Mouse (Mus musculus) intestine, embryonic 16.5 days (tissue): ENCODE data around the gene Grin3b. TPM values are rescaled to one million over a fixed set of nuclear protein-coding genes. Genes with fewer than 3 reads are reported as not detected.

Experiments used
- ATAC-seq: fragments of 200-750 bp; cut with Nextera tagmentation; 2 replicates; pipeline ENCODE4 v1.8.0; 2017; ENCODE audit warnings: moderate TSS enrichment, moderate library complexity
- H3K27ac ChIP-seq: fragments of 300-500 bp; sonication (generic); 2 replicates; pipeline ENCODE4 v1.5.1; 2014; ENCODE audit warnings: mild to moderate bottlenecking, low read length
- H3K27me3 ChIP-seq: fragments of 300-500 bp; sonication (generic); replicated peaks from 2 replicates; pipeline ENCODE4 v1.6.1; 2014; ENCODE audit warnings: low read length, control low read depth, mixed read lengths; ENCODE audit not compliant: control insufficient read depth, insufficient read depth
- H3K36me3 ChIP-seq: fragments of 300-500 bp; sonication (generic); 2 replicates; pipeline ENCODE4 v1.6.1; 2014; ENCODE audit warnings: low read length, control low read depth; ENCODE audit not compliant: control insufficient read depth, insufficient read depth
- H3K4me1 ChIP-seq: fragments of 300-500 bp; sonication (generic); 2 replicates; pipeline ENCODE4 v1.6.1; 2014; ENCODE audit warnings: low read length, control low read depth, mixed read lengths; ENCODE audit not compliant: control insufficient read depth, insufficient read depth
- H3K4me2 ChIP-seq: fragments of 300-500 bp; sonication (generic); 2 replicates; pipeline ENCODE4 v1.6.1; 2014; ENCODE audit warnings: low read depth, low read length, control low read depth
- H3K4me3 ChIP-seq: fragments of 300-500 bp; sonication (generic); 2 replicates; pipeline ENCODE4 v1.5.1; 2014; ENCODE audit warnings: mild to moderate bottlenecking, low read length
- H3K9ac ChIP-seq: fragments of 300-500 bp; sonication (generic); 2 replicates; pipeline ENCODE4 v1.6.1; 2014; ENCODE audit warnings: low read depth, low read length
- H3K9me3 ChIP-seq: fragments of 300-500 bp; sonication (generic); 2 replicates; pipeline ENCODE4 v1.6.1; 2016; ENCODE audit warnings: low read length, control low read depth; ENCODE audit not compliant: control insufficient read depth
- WGBS: fragments of 180-500 bp; shearing (Covaris S2); extraction: QIAGEN DNeasy Blood & Tissue Kit; methylation state at CpG from one replicate; pipeline ENCODE4 v1.1.7; 2014; 5-methylcytosine and 5-hydroxymethylcytosine counted together
- polyA plus RNA-seq: library from polyadenylated mRNA; unstranded; fragments of >200 nt; fragmentation: Nextera tagmentation; extraction: Ambion mirVana; gene quantifications from 2 replicates; pipeline ENCODE4 v1.2.1, GENCODE M21; 2015

Gene Grin3b
- polyA plus RNA-seq, 1 experiment from 2014 or later: 0.16 TPM

- Histone ChIP-seq H3K27ac (no peak within 1 kb of the TSS), H3K9me3 (no peaks in the 10 kb centered on the region), H3K4me1 (peaks cover 20% of the 10 kb centered on the region), H3K27me3 (peaks cover 12% of the 10 kb centered on the region), H3K4me3 (no peak within 1 kb of the TSS), H3K9ac (no peak within 1 kb of the TSS; the same call in 1 of the 2 replicates), H3K4me2 (no peak within 1 kb of the TSS), H3K36me3 (no peaks in the 10 kb centered on the region)
- ATAC-seq: no peak
- 74% methylated on average over 11 of the region's 11 CpGs for WGBS
These were observed 46.0 kb downstream of the Grin3b start, which contains the start of gene Arhgap45 for GRCm38 (mm10) chr10:80016511-80016910. Arhgap45 (plus strand) TSS chr10:80016653.

GRCm38 (mm10) chr10:80016931-80017330 is 46.4 kb downstream of the Grin3b start:
- Histone ChIP-seq H3K27ac (no peak overlapping the region), H3K4me3 (no peak overlapping the region), H3K4me2 (no peak overlapping the region), H3K36me3 (no peaks in the 10 kb centered on the region), H3K9ac (no peak overlapping the region), H3K27me3 (peaks cover 12% of the 10 kb centered on the region), H3K9me3 (no peaks in the 10 kb centered on the region), H3K4me1 (peaks cover 20% of the 10 kb centered on the region)
- 87% methylated on average over 10 of the region's 10 CpGs for WGBS
- no peak for ATAC-seq

- Histone ChIP-seq H3K9ac (no peak overlapping the region; the same call in 1 of the 2 replicates), H3K4me3 (peak overlapping the region; percentile 7; the same call in 1 of the 2 replicates), H3K36me3 (no peaks in the 10 kb centered on the region), H3K4me1 (peaks cover 20% of the 10 kb centered on the region), H3K27me3 (peaks cover 12% of the 10 kb centered on the region), H3K9me3 (no peaks in the 10 kb centered on the region), H3K4me2 (no peak overlapping the region), H3K27ac (no peak overlapping the region)
- WGBS: 70% methylated on average over 3 of the region's 3 CpGs
- no peak for ATAC-seq
These were observed 46.8 kb downstream of the Grin3b start for GRCm38 (mm10) chr10:80017361-80017760.

GRCm38 (mm10) chr10:80017771-80018170 is 47.3 kb downstream of the Grin3b start:
- H3K4me3 ChIP-seq: peak overlapping the region; percentile 7; the same call in 1 of the 2 replicates
- peaks cover 20% of the 10 kb centered on the region for H3K4me1 ChIP-seq
- no peak overlapping the region for H3K4me2 ChIP-seq
- H3K36me3 ChIP-seq: no peaks in the 10 kb centered on the region
- H3K9me3 ChIP-seq: no peaks in the 10 kb centered on the region
- no peak overlapping the region; the same call in 1 of the 2 replicates for H3K9ac ChIP-seq
- no peak overlapping the region for H3K27ac ChIP-seq
- peaks cover 12% of the 10 kb centered on the region for H3K27me3 ChIP-seq
- WGBS: 77% methylated on average over 14 of the region's 14 CpGs
- no peak for ATAC-seq

GRCm38 (mm10) chr10:80018739-80019297 is 48.3 kb downstream of the Grin3b start:
- no peaks in the 10 kb centered on the region for H3K9me3 ChIP-seq
- peaks cover 20% of the 10 kb centered on the region for H3K4me1 ChIP-seq
- H3K9ac ChIP-seq: peak overlapping the region; percentile 63
- peak; percentile 76 for ATAC-seq
- peak overlapping the region; percentile 46 for H3K4me2 ChIP-seq
- WGBS: 8% methylated on average over 15 of the region's 15 CpGs
- peak overlapping the region; percentile 54; the same call in 1 of the 2 replicates for H3K27ac ChIP-seq
- peak overlapping the region; percentile 22; the same call in 1 of the 2 replicates for H3K4me3 ChIP-seq
- peaks cover 7% of the 10 kb centered on the region for H3K27me3 ChIP-seq
- H3K36me3 ChIP-seq: no peaks in the 10 kb centered on the region

- H3K9me3 ChIP-seq: no peaks in the 10 kb centered on the region
- ATAC-seq: peak; percentile 49
- H3K36me3 ChIP-seq: no peaks in the 10 kb centered on the region
- WGBS: 17% methylated on average over 20 of the region's 20 CpGs
- H3K27me3 ChIP-seq: no peaks in the 10 kb centered on the region; the same call in 1 of the 2 replicates
- H3K4me2 ChIP-seq: peak overlapping the region; percentile 46
- peak overlapping the region; percentile 54; the same call in 1 of the 2 replicates for H3K27ac ChIP-seq
- peak overlapping the region; percentile 63 for H3K9ac ChIP-seq
- H3K4me3 ChIP-seq: peak overlapping the region; percentile 24
- H3K4me1 ChIP-seq: peaks cover 17% of the 10 kb centered on the region
These were observed 49.1 kb downstream of the Grin3b start for GRCm38 (mm10) chr10:80019471-80020131.

- H3K27me3 ChIP-seq: no peaks in the 10 kb centered on the region
- H3K27ac ChIP-seq: no peak overlapping the region
- H3K4me3 ChIP-seq: peak overlapping the region; percentile 24
- peaks cover 17% of the 10 kb centered on the region for H3K4me1 ChIP-seq
- peak overlapping the region; percentile 63 for H3K9ac ChIP-seq
- no peaks in the 10 kb centered on the region for H3K36me3 ChIP-seq
- H3K4me2 ChIP-seq: peak overlapping the region; percentile 46
- H3K9me3 ChIP-seq: no peaks in the 10 kb centered on the region
- no peak for ATAC-seq
- 48% methylated on average over 11 of the region's 11 CpGs for WGBS
These were observed 49.7 kb downstream of the Grin3b start for GRCm38 (mm10) chr10:80020191-80020590.

GRCm38 (mm10) chr10:80020603-80021319 is 50.2 kb downstream of the Grin3b start:
- H3K9me3 ChIP-seq: no peaks in the 10 kb centered on the region
- H3K4me1 ChIP-seq: peaks cover 19% of the 10 kb centered on the region
- H3K4me2 ChIP-seq: no peak overlapping the region
- H3K36me3 ChIP-seq: no peaks in the 10 kb centered on the region
- 81% methylated on average over 18 of the region's 18 CpGs for WGBS
- H3K4me3 ChIP-seq: no peak overlapping the region
- no peak for ATAC-seq
- no peaks in the 10 kb centered on the region for H3K27me3 ChIP-seq
- H3K9ac ChIP-seq: 0 out of 2 replicates have a peak overlapping the region, but pooled peaks have one; percentile 63
- no peak overlapping the region for H3K27ac ChIP-seq

- no peak for ATAC-seq
- Histone ChIP-seq H3K4me3 (no peak overlapping the region), H3K4me1 (peaks cover 22% of the 10 kb centered on the region), H3K9me3 (no peaks in the 10 kb centered on the region), H3K27me3 (no peaks in the 10 kb centered on the region), H3K27ac (no peak overlapping the region), H3K4me2 (no peak overlapping the region), H3K9ac (no peak overlapping the region), H3K36me3 (no peaks in the 10 kb centered on the region)
- 83% methylated on average over 13 of the region's 13 CpGs for WGBS
These were observed 50.8 kb downstream of the Grin3b start for GRCm38 (mm10) chr10:80021320-80021641.
